Mouse (Mus musculus) olfactory bulb, adult 2 months (tissue): Measurements from ENCODE around the gene Nell1.

Experiments
- CTCF ChIP-seq: fragments of 200-500 bp; IDR thresholded peaks from 2 replicates; pipeline ENCODE4 v1.5.1; 2012; ENCODE audit warnings: low read depth, mild to moderate bottlenecking, low read length, moderate library complexity; ENCODE audit not compliant: insufficient read depth
- POLR2A ChIP-seq: fragments of 200-500 bp; IDR thresholded peaks from 2 replicates; pipeline ENCODE4 v1.6.1; 2012; ENCODE audit warnings: mild to moderate bottlenecking, low read depth, low read length, moderate library complexity; ENCODE audit not compliant: insufficient read depth

DNA sequence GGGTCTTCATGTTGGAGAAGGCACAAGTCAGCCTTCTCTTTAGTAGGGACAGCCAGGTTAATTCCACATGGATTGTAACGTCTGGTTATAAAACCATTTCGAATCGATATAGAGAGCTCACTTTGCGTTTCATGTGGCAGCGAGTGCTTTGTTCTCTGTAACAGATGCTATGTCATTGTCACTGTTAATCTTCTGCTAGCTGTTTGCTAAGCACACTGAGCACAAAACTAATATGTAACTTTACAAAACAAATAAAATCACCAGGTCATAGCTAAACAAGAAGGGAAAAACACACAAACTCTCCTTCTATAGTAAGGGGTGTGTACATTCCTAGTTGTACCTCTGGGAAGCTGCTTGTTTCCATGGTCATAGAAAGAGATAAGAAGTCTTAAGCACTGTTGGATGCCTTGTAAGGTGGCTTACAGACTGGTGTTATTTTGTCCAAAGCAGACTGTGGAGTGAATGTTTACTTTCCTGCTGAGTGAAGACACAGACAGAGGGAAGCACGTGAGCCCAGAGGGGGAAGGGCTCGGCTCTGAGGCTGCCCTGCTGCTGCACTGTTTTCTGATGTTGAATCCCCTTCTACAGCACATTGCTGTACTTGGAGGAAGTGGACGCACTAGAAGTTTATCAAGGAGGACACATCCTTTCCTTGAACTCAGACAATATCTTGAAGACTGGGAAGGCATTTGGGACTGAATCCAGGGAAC is 131.1 kb downstream of the Nell1 start:
- TF ChIP-seq CTCF = no peak
- no peak for TF ChIP-seq POLR2A
